Mouse (Mus musculus) embryonic facial prominence, embryonic 14.5 days (tissue): ENCODE data around the gene Ubac2. TPM values are rescaled to one million over a fixed set of nuclear protein-coding genes. Genes with fewer than 3 reads are reported as not detected.

Experiments
- ATAC-seq: fragments of 200-750 bp; cut with Nextera tagmentation; 2 replicates; pipeline ENCODE4 v1.8.0; 2017; ENCODE audit warnings: low read depth, moderate number of reproducible peaks, moderate TSS enrichment
- DNase-seq: peaks from one replicate; pipeline ENCODE4 v3.0.0-alpha.2; 2015; ENCODE audit warnings: low spot score
- H3K27ac ChIP-seq: fragments of 300-500 bp; sonication (generic); replicated peaks from 2 replicates; pipeline ENCODE4 v1.5.1; 2014; ENCODE audit warnings: low read depth, mild to moderate bottlenecking, low read length, moderate library complexity
- H3K27me3 ChIP-seq: fragments of 300-500 bp; sonication (generic); replicated peaks from 2 replicates; pipeline ENCODE4 v1.6.1; 2014; ENCODE audit warnings: low read length; ENCODE audit not compliant: control insufficient read depth, insufficient read depth
- H3K36me3 ChIP-seq: fragments of 300-500 bp; sonication (generic); 2 replicates; pipeline ENCODE4 v1.6.1; 2014; ENCODE audit warnings: low read length, mixed read lengths; ENCODE audit not compliant: control insufficient read depth, insufficient read depth
- H3K4me1 ChIP-seq: fragments of 300-500 bp; sonication (generic); 2 replicates; pipeline ENCODE4 v1.6.1; 2014; ENCODE audit warnings: antibody characterized with exemption, low read length; ENCODE audit not compliant: control insufficient read depth, insufficient read depth
- H3K4me2 ChIP-seq: fragments of 300-500 bp; sonication (generic); 2 replicates; pipeline ENCODE4 v1.6.1; 2014; ENCODE audit warnings: low read depth, mild to moderate bottlenecking, low read length, moderate library complexity, mixed read lengths
- H3K4me3 ChIP-seq: fragments of 300-500 bp; sonication (generic); 2 replicates; pipeline ENCODE4 v1.5.1; 2014; ENCODE audit warnings: low read depth, mild to moderate bottlenecking, low read length
- H3K9ac ChIP-seq: fragments of 300-500 bp; sonication (generic); 2 replicates; pipeline ENCODE4 v1.6.1; 2014; ENCODE audit warnings: low read depth, mild to moderate bottlenecking, low read length, moderate library complexity, mixed read lengths
- H3K9me3 ChIP-seq: fragments of 300-500 bp; sonication (generic); 2 replicates; pipeline ENCODE4 v1.6.1; 2016; ENCODE audit warnings: low read length; ENCODE audit not compliant: control insufficient read depth
- WGBS: fragments of 180-500 bp; shearing (Covaris S2); extraction: QIAGEN DNeasy Blood & Tissue Kit; methylation state at CpG from one replicate; pipeline ENCODE4 v1.1.7; 2014; 5-methylcytosine and 5-hydroxymethylcytosine counted together
- polyA plus RNA-seq: library from polyadenylated mRNA; unstranded; fragments of >200 nt; fragmentation: Nextera tagmentation; extraction: Ambion mirVana; gene quantifications from 2 replicates; pipeline ENCODE4 v1.2.1, GENCODE M21; 2014

Gene Ubac2
- polyA plus RNA-seq, 1 experiment from 2014 or later = 60.1 TPM

DNA sequence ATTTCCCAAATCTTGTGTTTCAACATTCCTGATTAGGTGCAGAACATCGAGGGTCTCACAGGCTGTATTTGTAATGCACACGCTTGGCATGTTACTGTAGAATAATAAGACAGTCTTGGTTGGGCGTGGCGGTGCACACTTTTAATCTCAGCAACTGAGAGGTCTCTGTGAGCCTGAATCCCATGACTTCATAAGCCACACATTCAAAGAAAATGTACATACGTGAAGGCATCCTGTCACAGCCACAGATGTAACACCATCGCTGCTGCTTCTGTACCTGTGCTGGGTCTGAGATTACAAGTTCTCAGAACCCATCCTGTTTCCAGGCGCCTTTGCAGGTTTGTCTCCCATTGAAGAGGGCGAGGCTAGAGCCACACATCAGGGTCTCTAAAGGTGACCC lies 133.3 kb downstream of the Ubac2 start:
- DNase-seq (no peak), ATAC-seq (no peak)
- Histone ChIP-seq H3K27ac (no peak overlapping the region), H3K4me3 (no peak overlapping the region), H3K27me3 (no peaks in the 10 kb centered on the region), H3K9me3 (no peaks in the 10 kb centered on the region), H3K4me2 (no peak overlapping the region), H3K4me1 (no peaks in the 10 kb centered on the region), H3K36me3 (peaks cover 43% of the 10 kb centered on the region; the same call in 1 of the 2 replicates), H3K9ac (no peak overlapping the region)
- WGBS = 93% methylated on average over 8 of the region's 8 CpGs

GRCm38 (mm10) chr14:122012193-122012592 lies 133.8 kb downstream of the Ubac2 start:
- Histone ChIP-seq H3K27me3 (no peaks in the 10 kb centered on the region), H3K4me3 (no peak overlapping the region), H3K9me3 (no peaks in the 10 kb centered on the region), H3K4me2 (no peak overlapping the region), H3K36me3 (peaks cover 43% of the 10 kb centered on the region; the same call in 1 of the 2 replicates), H3K4me1 (no peaks in the 10 kb centered on the region), H3K9ac (no peak overlapping the region), H3K27ac (no peak overlapping the region)
- ATAC-seq (peak; percentile 42; the same call in 1 of the 2 replicates), DNase-seq (no peak)
- 63% methylated on average over 5 of the region's 5 CpGs for WGBS

DNA sequence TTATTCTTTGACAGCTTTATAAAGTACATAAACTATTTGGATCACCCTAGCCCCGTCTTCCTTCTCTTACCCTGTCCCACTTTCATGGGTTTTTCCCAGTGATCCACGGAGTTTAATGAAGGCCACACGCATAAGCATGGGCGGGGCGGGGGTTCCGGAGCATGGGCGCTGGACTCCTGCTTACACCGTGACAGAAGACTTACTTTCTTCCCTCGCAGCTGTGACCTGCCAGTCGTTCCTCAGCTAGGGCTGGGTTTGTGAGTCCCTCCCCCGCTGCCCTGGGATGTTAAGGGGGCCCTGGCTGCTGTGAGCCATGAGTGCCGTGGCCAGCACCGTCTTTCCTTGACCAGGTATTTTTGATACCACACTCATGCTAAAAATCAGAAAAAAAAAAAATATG lies 134.4 kb downstream of the Ubac2 start:
- 58% methylated on average over 13 of the region's 13 CpGs for WGBS
- H3K4me2 ChIP-seq = no peak overlapping the region
- no peak overlapping the region for H3K4me3 ChIP-seq
- no peaks in the 10 kb centered on the region for H3K9me3 ChIP-seq
- peaks cover 43% of the 10 kb centered on the region; the same call in 1 of the 2 replicates for H3K36me3 ChIP-seq
- no peak overlapping the region for H3K27ac ChIP-seq
- ATAC-seq (no peak), DNase-seq (peak; percentile 36)
- H3K27me3 ChIP-seq = no peaks in the 10 kb centered on the region
- no peak overlapping the region for H3K9ac ChIP-seq
- 0 out of 2 replicates have a peak, but pooled peaks cover 1% of the 10 kb centered on the region for H3K4me1 ChIP-seq

DNA sequence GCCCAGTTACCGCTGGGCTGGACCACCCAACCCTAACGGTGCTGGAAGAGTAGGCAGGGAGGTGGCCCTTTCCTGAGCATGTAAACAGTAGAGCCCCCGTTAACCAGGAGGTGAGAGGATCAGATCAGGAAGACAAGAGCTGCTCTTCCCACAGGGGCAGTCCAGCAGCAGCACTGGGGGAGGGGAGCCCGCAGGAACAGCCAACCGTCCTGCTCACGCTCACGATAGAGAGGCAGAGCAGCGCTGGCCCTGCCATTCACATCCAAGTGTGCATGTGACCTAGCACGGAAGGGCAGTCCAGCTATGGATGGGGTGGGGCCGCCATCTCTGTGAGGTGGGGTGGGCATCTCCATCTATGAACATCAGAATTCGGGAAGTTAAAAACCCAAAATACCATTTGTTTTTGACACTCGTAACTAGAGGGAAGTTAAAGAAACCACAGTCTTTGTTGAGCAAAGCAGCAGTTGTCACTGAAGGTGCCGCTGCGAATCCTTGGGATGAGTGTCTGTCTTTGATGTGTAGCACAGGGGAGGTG lies 135.1 kb downstream of the Ubac2 start:
- Histone ChIP-seq H3K36me3 (peaks cover 41% of the 10 kb centered on the region; the same call in 1 of the 2 replicates), H3K9ac (no peak overlapping the region), H3K9me3 (no peaks in the 10 kb centered on the region), H3K27ac (no peak overlapping the region), H3K4me1 (0 out of 2 replicates have a peak, but pooled peaks cover 5% of the 10 kb centered on the region), H3K27me3 (no peaks in the 10 kb centered on the region), H3K4me2 (no peak overlapping the region), H3K4me3 (no peak overlapping the region)
- WGBS = 81% methylated on average over 14 of the region's 14 CpGs
- ATAC-seq (no peak), DNase-seq (no peak)

- WGBS = 43% methylated on average over 2 of the region's 2 CpGs
- H3K27me3 ChIP-seq = no peaks in the 10 kb centered on the region
These were observed 139.5 kb downstream of the Ubac2 start for GRCm38 (mm10) chr14:122017958-122018357.

GRCm38 (mm10) chr14:122019389-122019788 lies 141.0 kb downstream of the Ubac2 start:
- H3K4me2 ChIP-seq = no peak overlapping the region
- H3K36me3 ChIP-seq = peaks cover 37% of the 10 kb centered on the region
- 96% methylated on average over 2 of the region's 2 CpGs for WGBS
- H3K27ac ChIP-seq = no peak overlapping the region
- no peak overlapping the region for H3K9ac ChIP-seq
- H3K4me3 ChIP-seq = no peak overlapping the region
- no peaks in the 10 kb centered on the region for H3K9me3 ChIP-seq
- H3K4me1 ChIP-seq = 0 out of 2 replicates have a peak, but pooled peaks cover 5% of the 10 kb centered on the region
- ATAC-seq (no peak), DNase-seq (no peak)
- no peaks in the 10 kb centered on the region for H3K27me3 ChIP-seq

More at GRCm38 (mm10) chr14:122017958-122018357, 139.5 kb downstream of the Ubac2 start:
- H3K4me1 ChIP-seq = 0 out of 2 replicates have a peak, but pooled peaks cover 5% of the 10 kb centered on the region
- H3K9ac ChIP-seq = no peak overlapping the region
- H3K36me3 ChIP-seq = peaks cover 36% of the 10 kb centered on the region
- H3K27ac ChIP-seq = no peak overlapping the region
- no peak for ATAC-seq
- H3K4me2 ChIP-seq = no peak overlapping the region
- H3K4me3 ChIP-seq = no peak overlapping the region
- H3K9me3 ChIP-seq = no peaks in the 10 kb centered on the region
- no peak for DNase-seq

GRCm38 (mm10) chr14:122020567-122020966 lies 142.1 kb downstream of the Ubac2 start:
- Histone ChIP-seq H3K4me2 (no peak overlapping the region), H3K27me3 (no peaks in the 10 kb centered on the region), H3K4me1 (0 out of 2 replicates have a peak, but pooled peaks cover 5% of the 10 kb centered on the region), H3K36me3 (peaks cover 31% of the 10 kb centered on the region), H3K9ac (no peak overlapping the region), H3K4me3 (no peak overlapping the region), H3K27ac (no peak overlapping the region), H3K9me3 (no peaks in the 10 kb centered on the region)
- ATAC-seq = no peak
- no peak for DNase-seq
- 91% methylated on average over 6 of the region's 6 CpGs for WGBS

- Histone ChIP-seq H3K27ac (no peak overlapping the region), H3K9ac (no peak overlapping the region), H3K4me3 (no peak overlapping the region), H3K4me1 (0 out of 2 replicates have a peak, but pooled peaks cover 1% of the 10 kb centered on the region), H3K27me3 (no peaks in the 10 kb centered on the region), H3K4me2 (no peak overlapping the region), H3K9me3 (no peaks in the 10 kb centered on the region), H3K36me3 (peaks cover 30% of the 10 kb centered on the region)
- no peak for DNase-seq
- WGBS = 88% methylated on average over 1 of the region's 1 CpGs
- ATAC-seq = no peak
These were observed 144.6 kb downstream of the Ubac2 start for GRCm38 (mm10) chr14:122023054-122023453.

GRCm38 (mm10) chr14:122023928-122024327 lies 145.5 kb downstream of the Ubac2 start:
- Histone ChIP-seq H3K27ac (no peak overlapping the region), H3K27me3 (no peaks in the 10 kb centered on the region), H3K4me3 (no peak overlapping the region), H3K4me2 (no peak overlapping the region), H3K9me3 (no peaks in the 10 kb centered on the region), H3K36me3 (peaks cover 30% of the 10 kb centered on the region), H3K9ac (no peak overlapping the region), H3K4me1 (no peaks in the 10 kb centered on the region)
- no peak for ATAC-seq
- no peak for DNase-seq
